Mouse (Mus musculus) adrenal gland, adult 2 months (tissue): ENCODE measurements around the gene Usp38. TPM values are rescaled to one million over a fixed set of nuclear protein-coding genes. Genes with fewer than 3 reads are reported as not detected.
"Not testable (repeated sequence)": the region's sequence is repeated elsewhere in the genome, so short reads cannot be mapped to it uniquely, and the experiment has no call there.

Experiments used
- DNase-seq: peaks from one replicate; pipeline ENCODE4 v3.0.0; 2021
- long read RNA-seq: library from polyadenylated mRNA; stranded (forward); transcript quantifications from one replicate; pipeline ENCODE4 v2.0.0, GENCODE M21; 2021
- polyA plus RNA-seq: library from polyadenylated mRNA; depleted of rRNA; stranded (reverse); fragments of >200 nt; gene quantifications from 2 replicates; pipeline ENCODE4 v1.2.3, GENCODE M21; 2012; rRNA removed
- total RNA-seq, 2 experiments: library from RNA; stranded (reverse); gene quantifications; 2 replicates each; pipeline ENCODE4 v1.2.3; 2021

Gene Usp38
- total RNA-seq (10 to 100 TPM; 20.1 to 25.6 TPM), polyA plus RNA-seq (11.2 and 13.0 TPM in 2 replicates)
- long read RNA-seq, full-length matches to known transcripts, result 11 of 15 reads
- long read RNA-seq, partial matches to known transcripts, result 3 of 15 reads
- long read RNA-seq, other reads (novel, unspliced or antisense), result 1 of 15 reads

DNA sequence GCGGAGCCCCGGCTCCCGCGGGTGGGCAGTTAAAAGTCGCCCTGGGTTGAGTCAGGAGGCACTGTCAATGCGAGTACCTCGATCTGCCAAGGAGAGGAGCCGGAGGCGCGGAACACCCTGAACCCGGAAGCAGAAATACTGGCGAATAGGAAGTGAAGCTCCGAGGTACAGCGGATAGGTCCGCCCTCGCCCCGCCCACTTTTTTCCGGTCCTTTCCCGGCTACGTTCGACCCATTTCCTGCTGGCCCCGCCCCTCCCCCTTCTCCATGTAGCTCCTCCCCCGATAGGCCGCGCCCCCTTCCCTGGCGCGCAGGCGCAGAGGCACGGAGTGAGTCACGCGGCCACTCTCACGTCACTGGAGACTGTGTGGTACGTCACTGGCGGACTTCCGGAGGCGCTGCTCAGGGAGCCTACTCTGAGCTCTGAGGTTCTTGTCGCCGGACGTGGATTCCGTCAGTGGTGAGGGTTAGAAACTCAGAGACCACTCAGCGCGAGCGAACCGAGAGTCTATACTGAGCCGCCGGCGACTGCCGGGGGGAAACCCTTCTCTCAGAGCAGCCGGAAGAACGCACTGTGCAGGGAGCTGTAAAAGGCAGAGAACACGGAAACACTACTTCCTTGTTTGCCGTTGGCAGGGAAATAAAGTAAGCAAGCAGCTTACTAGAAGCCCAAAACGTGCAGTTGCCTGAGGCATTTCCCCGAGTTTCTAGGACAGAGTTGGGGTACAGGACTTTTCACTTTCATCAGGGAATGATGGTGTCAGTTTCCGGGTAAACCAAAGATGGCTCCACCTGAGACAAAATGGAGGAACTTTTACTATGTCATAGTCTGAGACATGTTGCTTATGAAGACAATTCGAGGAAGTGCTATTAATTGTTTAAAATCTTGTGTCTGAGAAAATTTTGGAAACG lies at the start of gene Usp38:
TSS of gene Usp38 (minus strand) at position 140 of the 911 bp plus-strand sequence.
- peak; percentile 99 for DNase-seq

DNA sequence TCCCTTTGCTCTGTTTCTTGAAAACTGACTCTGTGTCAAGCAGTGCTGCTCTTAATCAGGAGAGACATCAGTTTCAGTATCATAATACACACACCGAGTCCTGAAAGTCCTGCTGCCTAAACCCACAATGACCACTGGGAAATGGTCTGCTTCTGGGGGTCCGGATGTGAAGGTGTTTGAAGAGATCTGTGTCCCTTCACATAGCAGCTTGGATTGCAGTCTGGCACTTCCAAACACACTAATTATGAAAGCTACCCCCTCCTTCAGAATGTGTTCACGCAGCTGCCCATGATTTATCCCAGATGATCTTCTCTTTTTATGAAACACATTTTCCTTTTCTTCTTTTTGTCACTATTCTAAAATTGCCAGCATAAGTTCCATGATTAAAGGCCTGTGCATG lies 47.8 kb upstream of the Usp38 start:
- no peak for DNase-seq

DNA sequence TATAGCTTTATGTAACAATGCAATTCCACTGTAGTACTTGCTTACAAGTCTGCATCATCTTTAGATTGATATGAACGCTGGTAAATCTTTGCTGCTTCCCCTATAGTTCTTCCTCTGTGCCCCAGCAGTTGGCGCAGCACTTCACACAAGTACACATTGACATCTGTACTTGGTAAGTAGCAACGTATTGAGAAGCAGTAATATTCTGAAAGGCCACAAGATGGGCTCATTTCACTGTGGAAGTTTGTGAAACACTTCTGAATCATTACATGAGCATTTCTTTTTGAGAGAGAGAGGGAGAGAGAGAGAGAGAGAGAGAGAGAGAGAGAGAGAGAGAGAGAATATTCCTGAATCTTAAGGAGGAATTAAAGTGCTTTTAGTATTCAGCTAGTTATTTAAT lies 47.2 kb upstream of the Usp38 start:
- DNase-seq, result no peak

DNA sequence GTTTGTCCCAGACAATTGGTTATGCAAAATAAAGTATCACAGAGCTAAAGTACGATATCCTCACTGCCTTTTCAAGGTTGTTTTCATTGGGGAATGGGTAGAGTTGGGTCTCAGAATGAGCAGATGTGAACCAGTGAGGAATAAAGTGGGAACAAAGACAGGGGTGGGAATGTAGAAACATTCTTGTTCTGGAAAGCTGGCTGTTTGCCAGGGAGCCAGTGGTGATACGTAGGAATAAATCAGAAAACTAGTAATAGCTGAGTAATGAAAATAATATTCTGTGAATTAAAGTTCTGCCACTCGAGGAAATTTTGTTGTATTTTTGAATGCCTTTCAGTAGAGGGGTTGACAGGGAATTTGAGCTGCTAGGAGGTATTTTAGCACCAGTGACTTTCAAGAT lies 29.5 kb upstream of the Usp38 start:
- no peak for DNase-seq

DNA sequence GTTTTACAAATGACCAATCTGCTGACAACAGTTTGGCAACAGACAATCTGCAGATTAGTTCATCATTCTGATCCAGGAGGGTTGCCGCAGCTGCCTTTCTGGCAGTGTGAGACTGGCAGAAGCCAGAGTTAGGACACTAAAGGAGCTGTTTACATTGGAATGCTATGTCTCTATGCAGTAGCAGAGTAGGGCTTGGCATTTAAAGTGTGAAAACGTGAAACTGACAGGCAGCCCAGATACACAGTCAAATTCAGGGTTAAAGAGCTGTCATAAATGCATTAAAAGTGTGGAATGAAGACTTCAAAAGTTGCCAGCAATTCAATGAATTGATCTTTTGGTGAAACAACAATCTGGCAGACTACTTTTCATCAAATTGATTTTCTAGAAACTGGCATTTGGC lies 13.3 kb upstream of the Usp38 start:
- DNase-seq, result no peak

DNA sequence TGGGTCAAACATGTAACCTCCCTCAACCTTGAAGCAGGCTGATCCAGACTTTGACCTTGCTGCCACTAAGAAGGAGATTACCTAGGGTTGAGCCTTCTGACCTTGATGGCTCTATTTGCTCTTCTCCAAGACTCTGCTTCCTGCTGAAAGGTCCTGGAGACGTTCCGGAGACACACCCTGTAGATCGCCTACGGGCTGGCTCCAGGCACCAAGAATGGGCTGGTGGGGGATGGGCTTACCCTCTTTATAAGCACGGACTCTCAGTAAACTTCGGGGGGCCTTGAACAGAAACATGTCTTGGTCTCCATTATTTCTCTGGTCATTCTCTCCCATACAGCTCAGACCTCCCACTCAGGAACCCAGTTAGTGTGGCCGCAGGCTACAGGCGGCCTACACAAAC lies 2.8 kb upstream of the Usp38 start:
- DNase-seq, result not testable (repeated sequence)

DNA sequence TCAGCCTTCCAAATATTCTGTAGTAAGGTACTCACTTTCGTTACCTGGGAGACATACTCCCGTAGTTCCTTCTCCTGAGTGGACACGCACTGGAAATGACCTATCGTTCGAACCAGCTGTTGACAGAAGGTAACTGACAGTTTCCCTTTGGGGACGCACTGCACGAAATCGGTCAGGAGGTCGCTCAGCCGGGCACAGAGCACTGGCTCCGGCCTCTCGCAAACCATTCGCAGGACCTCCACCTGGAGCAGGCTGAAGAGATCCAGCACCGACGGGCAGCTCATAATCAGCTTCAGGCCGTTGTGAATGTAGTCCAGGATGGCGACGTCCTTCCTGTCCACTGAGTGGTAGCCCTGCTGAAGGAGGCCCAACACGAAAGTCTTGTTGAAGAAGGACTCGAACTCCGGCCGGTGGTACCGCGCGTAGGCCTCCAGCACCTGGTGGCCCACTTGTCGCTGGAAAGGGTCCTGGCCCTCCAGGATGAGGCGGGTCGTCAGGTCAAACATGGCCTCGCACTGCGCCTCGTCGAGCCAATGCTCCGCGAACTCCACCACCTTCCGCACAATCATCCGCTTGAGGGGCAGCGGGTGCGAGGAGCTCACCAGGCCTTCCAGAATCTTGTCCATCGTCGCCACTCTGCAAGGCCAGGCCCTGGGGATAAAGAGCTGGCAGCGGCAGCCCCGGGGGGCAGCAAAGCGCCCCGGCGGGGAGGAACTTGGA lies 757 bp downstream of the Usp38 start:
- DNase-seq, result no peak

DNA sequence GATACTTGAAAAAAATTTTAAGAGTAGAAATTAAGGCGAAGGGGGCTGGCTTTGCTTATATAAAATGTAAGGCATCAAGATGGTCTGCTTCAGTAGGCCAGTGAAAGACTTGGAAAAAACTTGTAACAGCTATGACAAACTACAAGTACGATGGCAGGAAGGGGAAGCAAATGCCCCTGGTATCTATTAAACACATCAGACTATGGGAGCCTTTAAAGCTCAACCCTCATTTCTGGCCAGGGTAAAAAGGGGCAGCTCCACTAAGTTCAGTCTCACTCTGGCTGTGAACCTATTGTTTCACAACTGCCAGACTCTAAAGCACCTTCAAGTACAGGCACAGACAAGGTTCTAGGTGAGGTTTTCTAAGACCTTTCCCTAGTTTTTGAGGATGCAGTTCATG lies 2.0 kb downstream of the Usp38 start:
- no peak for DNase-seq

DNA sequence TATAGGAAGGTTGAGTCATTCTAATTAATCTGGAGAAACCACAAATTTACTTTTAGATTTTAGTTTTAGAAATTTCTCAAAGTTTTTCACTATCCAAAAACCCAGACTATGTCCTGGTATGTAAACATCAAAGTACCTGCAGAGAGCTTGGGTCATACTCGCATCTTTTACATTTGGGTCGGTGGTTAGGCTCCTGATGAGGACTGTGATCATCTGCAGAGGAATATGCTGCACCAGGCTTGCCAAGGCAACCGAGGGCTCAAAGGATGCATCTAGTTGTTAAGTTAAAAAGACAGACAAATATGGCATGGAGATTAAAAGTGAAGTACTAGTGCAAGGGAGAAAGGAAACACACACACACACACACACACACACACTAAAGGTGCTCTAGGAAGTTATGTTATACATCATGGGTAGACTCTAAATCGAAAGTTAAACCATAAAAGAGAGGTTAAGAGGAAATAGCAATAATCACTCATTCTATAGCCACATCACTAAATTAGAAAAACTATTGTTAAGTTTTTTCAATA lies 2.6 kb downstream of the Usp38 start:
- no peak for DNase-seq

DNA sequence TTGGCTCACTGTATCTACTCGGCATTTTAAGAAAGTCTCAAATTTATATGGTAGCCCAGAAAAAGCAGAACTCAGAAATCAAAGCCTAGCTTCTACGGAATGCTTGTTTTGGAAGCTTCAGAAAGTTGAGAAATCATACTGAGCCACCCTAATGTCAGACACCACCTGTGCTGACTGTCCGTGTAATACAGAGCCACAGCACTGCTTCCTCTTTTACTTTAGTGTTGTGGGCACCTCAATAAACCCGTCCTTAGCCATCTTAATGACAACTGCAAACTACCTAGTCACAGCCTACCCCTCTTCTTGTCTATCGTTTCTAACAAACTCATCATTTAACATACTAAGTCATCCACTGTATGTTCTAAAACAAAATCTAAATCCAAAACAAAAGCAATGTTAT lies 4.3 kb downstream of the Usp38 start:
- DNase-seq, result no peak

DNA sequence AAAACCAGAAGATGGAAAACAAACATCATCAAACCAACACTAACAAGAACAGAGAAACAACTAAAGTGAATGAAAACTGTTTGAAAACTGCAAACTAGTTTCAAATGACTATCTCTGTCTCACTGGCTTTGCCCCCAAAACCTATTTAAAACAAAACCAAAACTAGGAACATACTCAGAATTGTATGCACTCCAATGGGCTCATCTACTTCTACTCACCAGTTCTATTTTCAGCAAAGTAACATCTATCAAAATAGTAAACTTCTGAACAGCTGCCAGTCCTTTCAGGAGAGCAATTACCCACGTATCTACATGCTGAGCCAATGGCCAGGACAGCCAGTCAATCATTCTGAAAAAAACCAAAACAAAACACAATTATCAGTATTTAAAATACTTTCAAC lies 9.6 kb downstream of the Usp38 start:
- DNase-seq, result no peak

DNA sequence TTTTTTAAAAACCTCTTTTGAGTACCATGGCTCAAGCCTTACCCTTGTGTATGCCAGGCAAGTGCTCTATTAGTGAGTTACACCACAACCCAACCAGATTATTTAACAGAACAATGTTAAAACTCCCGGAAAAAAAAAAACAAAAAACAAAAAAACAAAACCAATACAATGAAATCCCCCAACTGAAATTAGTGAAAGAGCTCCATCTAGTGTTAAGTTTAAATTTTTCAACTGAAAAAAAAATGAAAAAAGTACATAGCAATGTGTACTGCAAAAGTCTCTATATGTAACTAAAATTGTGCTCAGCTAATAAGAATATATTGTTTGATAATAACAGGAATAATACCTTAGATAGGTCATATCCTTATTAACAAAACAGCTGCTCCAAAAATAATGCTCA lies 18.1 kb downstream of the Usp38 start:
- no peak for DNase-seq

DNA sequence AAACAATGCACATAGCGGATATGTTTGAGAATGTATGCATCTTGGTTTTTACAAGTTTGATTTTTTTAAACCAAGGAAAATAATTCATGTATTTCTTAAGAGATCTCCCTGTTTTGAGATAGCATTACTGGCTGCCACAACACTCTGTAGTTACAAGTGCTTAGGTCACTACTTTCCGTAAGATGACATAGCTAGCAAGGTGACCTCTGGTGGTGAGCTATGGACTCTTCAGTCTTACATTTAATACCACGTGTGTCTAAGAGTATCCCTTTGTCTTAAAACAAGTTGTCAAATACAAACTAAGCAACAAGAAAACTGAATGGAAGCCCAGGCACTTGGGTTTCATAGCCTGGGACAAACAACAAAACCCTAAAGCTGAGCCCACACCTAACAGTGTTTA lies 22.8 kb downstream of the Usp38 start:
- peak; percentile 24 for DNase-seq

DNA sequence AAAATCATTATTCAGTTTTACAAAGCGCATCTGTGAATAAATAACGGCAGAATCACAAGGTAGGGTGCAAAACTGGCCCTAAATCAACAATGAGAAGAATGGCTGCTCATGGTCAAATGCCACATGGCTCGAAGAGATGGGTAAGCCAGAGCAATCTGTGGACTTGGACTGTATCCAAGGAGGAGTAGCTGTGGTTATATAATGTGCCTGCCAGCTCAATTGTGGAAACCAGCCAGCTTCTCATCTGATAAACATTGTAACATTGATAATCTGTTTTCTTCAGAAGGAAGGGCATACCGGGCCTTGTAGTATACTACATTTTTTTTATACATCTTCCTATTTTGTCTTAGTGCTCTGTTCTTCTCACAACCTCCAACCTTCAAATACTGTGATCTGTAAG lies 31.9 kb downstream of the Usp38 start:
- DNase-seq, result peak; percentile 42

DNA sequence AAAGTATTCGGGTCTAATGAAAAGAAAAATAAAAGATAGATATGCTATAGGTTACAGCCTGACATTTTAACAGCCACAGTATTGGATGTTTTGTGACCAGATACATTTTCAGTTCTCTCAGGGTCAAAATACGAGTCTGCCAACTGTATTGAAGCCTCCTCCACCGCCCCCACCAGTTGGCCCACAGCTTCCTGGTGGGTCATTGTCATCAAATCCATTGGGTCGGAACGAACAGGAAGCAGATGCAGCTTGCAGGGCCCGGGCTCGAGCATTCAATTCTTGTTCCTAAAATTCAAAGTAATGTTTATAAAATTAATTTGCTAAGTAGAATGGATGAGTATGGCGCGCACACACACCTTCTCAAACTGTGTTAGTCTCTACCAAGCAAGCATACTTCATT lies 33.0 kb downstream of the Usp38 start:
- no peak for DNase-seq

DNA sequence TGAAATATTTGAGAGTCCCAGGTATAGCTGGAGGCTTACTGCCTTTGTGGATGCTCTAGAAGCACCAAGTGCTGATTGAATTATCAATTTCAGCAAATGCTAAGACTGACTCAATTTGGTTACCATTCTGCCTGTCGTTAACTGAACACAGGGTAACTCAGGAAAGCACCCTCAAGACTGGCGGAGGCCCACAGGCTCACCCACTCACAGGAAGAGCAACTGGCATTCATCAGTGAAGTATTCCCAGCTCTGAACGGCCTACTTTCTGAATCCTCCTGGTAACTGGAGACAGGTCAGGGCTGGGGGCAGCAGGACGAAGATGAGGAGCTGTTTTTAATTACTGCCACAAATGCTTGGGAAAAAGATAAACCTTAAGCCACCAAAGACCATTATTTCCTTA lies 34.7 kb downstream of the Usp38 start:
- no peak for DNase-seq

DNA sequence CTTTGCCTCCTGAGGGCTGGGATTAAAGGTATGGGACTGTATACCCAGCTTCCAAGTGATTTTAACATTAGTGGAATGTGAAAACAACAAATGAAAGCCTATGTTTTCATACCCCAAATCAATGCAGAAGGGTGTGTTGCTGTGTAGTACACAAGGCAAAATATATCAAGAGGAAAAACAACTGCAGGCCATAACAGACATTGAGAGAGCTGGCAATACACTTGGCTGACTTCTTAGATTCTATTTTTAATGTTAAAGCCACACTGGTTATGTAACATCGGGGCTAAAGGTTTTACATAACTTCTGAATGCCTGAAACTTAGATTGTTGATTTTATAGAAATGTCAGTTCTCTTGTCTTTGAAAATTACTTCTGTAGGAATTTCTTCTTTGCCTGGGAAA lies 37.5 kb downstream of the Usp38 start:
- peak; percentile 8 for DNase-seq

DNA sequence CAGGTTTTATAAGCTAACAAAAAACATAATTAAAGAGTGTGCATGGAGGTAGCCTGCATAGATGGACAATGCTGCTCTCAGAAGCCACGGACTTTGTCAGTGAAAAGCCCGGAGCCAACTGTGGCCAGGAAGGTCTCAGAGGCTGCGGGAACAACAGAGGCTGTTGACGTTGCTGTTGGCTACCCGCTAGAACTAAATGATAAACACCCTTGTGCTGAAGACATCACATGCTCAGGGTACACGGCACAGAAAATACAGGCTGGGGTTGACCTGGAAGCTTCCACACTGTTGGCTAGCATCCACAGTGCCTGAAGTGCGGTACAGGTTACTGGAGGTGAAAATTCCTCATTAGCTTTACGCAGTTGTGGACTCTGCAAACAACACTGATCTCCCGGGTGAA lies 43.6 kb downstream of the Usp38 start:
- no peak for DNase-seq

DNA sequence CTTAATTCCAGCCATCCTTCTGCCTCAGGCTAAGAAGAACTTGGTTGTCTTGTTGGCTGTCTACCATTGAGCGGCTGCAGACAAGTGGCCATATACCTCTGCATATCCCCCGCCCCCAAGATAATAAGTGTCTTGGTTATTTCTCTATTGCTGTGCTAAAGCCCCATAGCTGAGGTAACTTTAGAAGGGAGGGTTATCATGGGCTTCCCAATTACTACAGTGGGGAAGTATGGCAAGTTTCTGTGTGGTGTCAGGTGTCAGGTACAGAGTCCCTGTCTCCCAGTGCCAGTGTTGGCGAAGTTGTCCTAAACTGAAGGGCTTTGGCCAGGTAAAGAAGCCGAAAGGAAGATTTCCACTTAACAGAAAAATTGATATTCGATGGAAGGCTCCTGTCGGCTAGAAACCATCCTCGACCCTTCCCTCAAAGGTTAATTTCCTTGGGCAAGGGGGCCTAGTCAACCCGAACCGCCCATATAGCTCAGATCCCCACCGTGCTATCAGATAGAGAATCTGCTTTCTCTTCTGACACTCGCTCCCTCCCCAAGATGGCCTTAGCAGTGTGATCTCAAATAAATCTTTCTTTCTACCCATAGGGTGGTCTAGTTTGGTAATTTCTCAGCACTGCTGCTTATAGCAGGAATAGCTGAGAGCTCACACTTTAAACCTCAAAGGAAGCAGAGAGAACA lies 44.6 kb downstream of the Usp38 start:
- DNase-seq, result no peak

DNA sequence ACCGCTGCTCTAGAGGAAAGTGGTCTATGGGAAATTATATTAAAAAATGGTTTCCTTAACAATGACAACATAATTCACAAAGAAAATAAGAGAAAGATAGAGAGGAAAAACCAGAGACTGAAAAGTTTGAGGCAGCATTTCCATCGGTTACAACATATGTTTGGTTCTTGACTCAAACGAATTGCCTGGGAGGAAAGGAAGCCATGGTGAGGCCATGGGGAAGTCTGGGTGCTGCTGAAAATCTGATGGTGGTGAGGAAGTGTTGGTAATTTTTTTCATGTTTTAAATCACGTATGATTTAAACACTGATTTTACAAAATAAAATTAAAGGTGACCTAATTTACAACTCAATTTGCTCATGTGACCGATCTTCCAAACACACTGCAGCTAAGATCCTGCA lies 45.3 kb downstream of the Usp38 start:
- no peak for DNase-seq

DNA sequence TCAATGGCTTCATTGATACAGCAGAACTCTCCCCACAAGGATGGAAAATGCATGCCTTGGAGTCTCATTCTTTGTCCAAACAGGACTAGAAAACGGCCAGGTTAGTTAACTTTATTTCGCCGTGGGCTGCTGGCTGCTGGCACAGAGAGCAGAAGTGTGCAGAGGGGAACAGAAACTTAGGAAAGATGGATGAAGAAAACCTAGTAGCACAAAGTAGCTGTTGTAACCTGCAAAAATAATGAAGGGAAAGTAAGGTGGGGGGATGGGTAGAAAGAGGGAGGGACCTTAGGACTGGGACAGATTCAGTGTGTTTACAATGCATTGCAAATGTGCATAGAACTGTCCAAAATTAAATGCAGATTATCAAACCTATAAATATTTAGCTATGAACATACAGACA lies 51.6 kb downstream of the Usp38 start:
- no peak for DNase-seq

DNA sequence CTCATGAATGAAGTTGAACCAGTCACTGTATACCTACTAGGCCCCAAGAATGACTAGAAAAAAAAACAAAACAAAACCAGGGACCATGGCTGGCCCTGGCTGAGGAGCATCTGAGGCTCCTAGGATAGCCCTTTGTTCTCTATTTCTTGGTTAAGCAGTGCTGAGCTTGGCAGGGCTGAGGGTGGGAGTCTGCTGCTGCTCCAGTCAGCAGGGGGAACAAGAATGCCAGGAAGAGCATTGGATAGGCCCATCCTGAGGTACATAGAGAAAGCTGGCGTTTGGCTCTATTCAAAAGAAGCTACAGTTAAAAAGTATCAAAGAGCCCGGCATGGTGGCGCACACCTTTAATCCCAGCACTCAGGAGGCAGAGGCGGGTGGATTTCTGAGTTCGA lies 52.1 kb downstream of the Usp38 start:
- DNase-seq, result no peak
